Mouse (Mus musculus) CH12.LX (cell line): Measurements from ENCODE around the gene Gnat3. TPM values are rescaled to one million over a fixed set of nuclear protein-coding genes. Genes with fewer than 3 reads are reported as not detected.
A peak's percentile ranks its signal among the peaks of the same experiment; 100 is the strongest.

Source experiments
- DNase-seq: peaks from one replicate; pipeline ENCODE4 v3.0.0-alpha.2; 2013; ENCODE audit errors: extremely low read depth
- H3K27ac ChIP-seq: 2 replicates; pipeline ENCODE4 v1.5.1; 2012; ENCODE audit warnings: low read depth, mild to moderate bottlenecking, control low read depth, moderate library complexity; ENCODE audit not compliant: insufficient read depth
- H3K27me3 ChIP-seq: replicated peaks from 2 replicates; pipeline ENCODE3; 2012; ENCODE audit warnings: inconsistent platforms
- H3K36me3 ChIP-seq, 2 experiments: replicated peaks in 1 of 2; 2 replicates each; pipeline versions ENCODE3 to v1.6.1; 2012; ENCODE audit warnings: inconsistent platforms in 1 of 2, low read length in 1 of 2, mild to moderate bottlenecking in 1 of 2, mixed read lengths in 1 of 2, moderate library complexity in 1 of 2; ENCODE audit not compliant: control insufficient read depth in 1 of 2, insufficient read depth in 1 of 2
- H3K4me1 ChIP-seq, 2 experiments: 2 replicates each; pipeline ENCODE4 v1.6.1; 2012; ENCODE audit warnings: inconsistent platforms in 1 of 2, moderate library complexity in 1 of 2; ENCODE audit not compliant: insufficient read depth in 2 of 2, control insufficient read depth in 1 of 2
- H3K4me2 ChIP-seq: 2 replicates; pipeline ENCODE4 v1.6.1; 2012; ENCODE audit warnings: low read depth, mild to moderate bottlenecking, control low read depth; ENCODE audit not compliant: poor library complexity, insufficient read depth, severe bottlenecking
- H3K4me3 ChIP-seq, 3 experiments: fragments of 150-350 bp in 1 of 3; sonication (generic) in 1 of 3; replicated peaks in 1 of 3; 2 replicates each; pipeline versions ENCODE3 to v1.5.1; 2011 to 2012; ENCODE audit warnings: low read depth in 2 of 3, low read length in 2 of 3, mild to moderate bottlenecking in 2 of 3, moderate library complexity in 2 of 3, control low read depth in 1 of 3, improper control_type of control experiment in 1 of 3, inconsistent platforms in 1 of 3, mixed read lengths in 1 of 3; ENCODE audit not compliant: poor library complexity in 1 of 3
- H3K79me2 ChIP-seq: replicated peaks from 2 replicates; pipeline ENCODE4 v1.6.1; 2012; ENCODE audit warnings: mild to moderate bottlenecking, moderate library complexity; ENCODE audit not compliant: control insufficient read depth, poor library complexity, insufficient read depth, severe bottlenecking; ENCODE audit errors: extremely low read depth
- H3K9ac ChIP-seq: 2 replicates; pipeline ENCODE4 v1.6.1; 2012; ENCODE audit warnings: low read depth, mild to moderate bottlenecking, control low read depth, moderate library complexity; ENCODE audit not compliant: insufficient read depth
- H3K9me3 ChIP-seq: replicated peaks from 2 replicates; pipeline ENCODE3; 2012; ENCODE audit warnings: low read length, inconsistent platforms, mixed read lengths
- BHLHE40 ChIP-seq: IDR thresholded peaks from 2 replicates; pipeline ENCODE4 v1.6.1; 2011; ENCODE audit warnings: mild to moderate bottlenecking, low read depth, low read length, improper control_type of control experiment
- EP300 ChIP-seq: IDR thresholded peaks from 2 replicates; pipeline ENCODE4 v1.6.1; 2011; ENCODE audit warnings: low read length, improper control_type of control experiment
- ETS1 ChIP-seq: conservative IDR thresholded peaks from 2 replicates; pipeline ENCODE4 v1.6.1; 2012; ENCODE audit warnings: low read depth, mild to moderate bottlenecking, inconsistent platforms, low read length, improper control_type of control experiment, moderate library complexity
- IRF4 ChIP-seq: IDR thresholded peaks from 2 replicates; pipeline ENCODE4 v1.6.1; 2014; ENCODE audit warnings: low read depth, mild to moderate bottlenecking, inconsistent platforms, low read length, improper control_type of control experiment
- JUN ChIP-seq: IDR thresholded peaks from 2 replicates; pipeline ENCODE4 v1.6.1; 2011; ENCODE audit warnings: low read depth, mild to moderate bottlenecking, low read length, improper control_type of control experiment, moderate library complexity; ENCODE audit not compliant: insufficient read depth
- JUND ChIP-seq: conservative IDR thresholded peaks from 2 replicates; pipeline ENCODE4 v1.6.1; 2011; ENCODE audit warnings: low read depth, low read length, improper control_type of control experiment
- KAT2A ChIP-seq: IDR thresholded peaks from 2 replicates; pipeline ENCODE4 v1.6.1; 2012; ENCODE audit warnings: low read length, improper control_type of control experiment, inconsistent platforms; ENCODE audit not compliant: insufficient replicate concordance
- MEF2A ChIP-seq: IDR thresholded peaks from 2 replicates; pipeline ENCODE4 v1.6.1; 2014; ENCODE audit warnings: low read depth, mild to moderate bottlenecking, inconsistent platforms, low read length, improper control_type of control experiment, borderline replicate concordance
- MXI1 ChIP-seq: IDR thresholded peaks from 2 replicates; pipeline ENCODE4 v1.6.1; 2011; ENCODE audit warnings: mild to moderate bottlenecking, low read depth, low read length, improper control_type of control experiment
- MYC ChIP-seq: IDR thresholded peaks from 2 replicates; pipeline ENCODE4 v1.6.1; 2011; ENCODE audit warnings: low read depth, mild to moderate bottlenecking, improper control_type of control experiment, low read length
- POLR2A ChIP-seq: IDR thresholded peaks from 2 replicates; pipeline ENCODE4 v1.6.1; 2011; ENCODE audit warnings: low read depth, mild to moderate bottlenecking, improper control_type of control experiment, low read length
- SIN3A ChIP-seq: IDR thresholded peaks from 2 replicates; pipeline ENCODE4 v1.6.1; 2012; ENCODE audit warnings: low read length, improper control_type of control experiment, inconsistent platforms
- SMC3 ChIP-seq: IDR thresholded peaks from 2 replicates; pipeline ENCODE4 v1.6.1; 2011; ENCODE audit warnings: low read depth, low read length, improper control_type of control experiment
- TCF12 ChIP-seq: IDR thresholded peaks from 2 replicates; pipeline ENCODE4 v1.6.1; 2014; ENCODE audit warnings: low read depth, mild to moderate bottlenecking, inconsistent platforms, low read length, improper control_type of control experiment
- UBTF ChIP-seq: IDR thresholded peaks from 2 replicates; pipeline ENCODE4 v1.6.1; 2012; ENCODE audit warnings: low read depth, mild to moderate bottlenecking, inconsistent platforms, low read length, improper control_type of control experiment, moderate library complexity
- USF1 ChIP-seq: IDR thresholded peaks from 2 replicates; pipeline ENCODE4 v1.6.1; 2014; ENCODE audit warnings: low read depth, mild to moderate bottlenecking, inconsistent platforms, low read length, improper control_type of control experiment
- USF2 ChIP-seq: conservative IDR thresholded peaks from 2 replicates; pipeline ENCODE4 v1.6.1; 2011; ENCODE audit warnings: low read depth, low read length, improper control_type of control experiment
- ZKSCAN1 ChIP-seq: IDR thresholded peaks from 2 replicates; pipeline ENCODE4 v1.6.1; 2012; ENCODE audit warnings: low read depth, inconsistent platforms, low read length, improper control_type of control experiment, borderline replicate concordance
- ZNF384 ChIP-seq: IDR thresholded peaks from 2 replicates; pipeline ENCODE4 v1.6.1; 2012; ENCODE audit warnings: low read depth, low read length, improper control_type of control experiment, inconsistent platforms
- dilution Hi-C: fragments of 300-500 bp; cut with MboI; formaldehyde crosslinking; loops from 2 replicates; pipeline ENCODE4 v1.14.3; 2020; ENCODE audit warnings: low sequenced_read_pairs; ENCODE audit not compliant: extremely low pct_unique_long_range_greater_than_20kb, extremely low pct_ligation_motif_present
- in situ Hi-C: fragments of 300-500 bp; cut with MboI; formaldehyde crosslinking; loops from 3 replicates; pipeline ENCODE4 v1.14.3; 2019; ENCODE audit warnings: low sequenced_read_pairs, low pct_ligation_motif_present, low pct_unique_long_range_greater_than_20kb, mixed read lengths
- polyA plus RNA-seq: library from polyadenylated mRNA; unstranded; fragments of >175 nt; gene quantifications from 2 replicates; pipeline ENCODE4 v1.2.1, GENCODE M21; 2012; ENCODE audit warnings: low read depth; ENCODE audit not compliant: insufficient read length
- total RNA-seq, 2 experiments: library from RNA; depleted of rRNA; stranded (reverse); fragments of 300-350 nt in 1 of 2; fragments of >200 nt in 1 of 2; gene quantifications; 2 replicates each; pipeline ENCODE4 v1.2.3; 2012 to 2014

The Gnat3 gene
- total and polyA plus RNA-seq, 3 experiments = 0.51 to 1.2 (median 0.57) TPM

GRCm38 (mm10) chr5:17956468-17956867 lies 5.9 kb upstream of the Gnat3 start:
- H3K4me2 ChIP-seq = no peak overlapping the region
- dilution Hi-C loops = no loop called here

GRCm38 (mm10) chr5:17969704-17970390 lies 7.5 kb downstream of the Gnat3 start:
- no peaks in the 10 kb centered on the region for H3K4me1 ChIP-seq
- no peak overlapping the region for H3K4me3 ChIP-seq
- no peaks in the 10 kb centered on the region for H3K36me3 ChIP-seq
- dilution Hi-C loops = no loop called here
- no peak overlapping the region for H3K27ac ChIP-seq
- DNase-seq = no peak
- no peak overlapping the region for H3K4me2 ChIP-seq
- H3K9ac ChIP-seq = no peak overlapping the region
- no peaks in the 10 kb centered on the region for H3K27me3 ChIP-seq
- in situ Hi-C loops = no loop called here
- TF ChIP-seq POLR2A = no peak
- no peak for TF ChIP-seq JUN
- TF ChIP-seq SIN3A = no peak
- TF ChIP-seq TCF12 = no peak
- no peak for TF ChIP-seq JUND
- no peak for TF ChIP-seq USF1
- TF ChIP-seq KAT2A = no peak
- no peak for TF ChIP-seq MEF2A
- no peaks in the 10 kb centered on the region for H3K79me2 ChIP-seq
- H3K9me3 ChIP-seq = no peaks in the 10 kb centered on the region

More at GRCm38 (mm10) chr5:17956468-17956867, 5.9 kb upstream of the Gnat3 start:
- no peak overlapping the region for H3K4me3 ChIP-seq
- DNase-seq = peak; percentile 51
- no peaks in the 10 kb centered on the region for H3K79me2 ChIP-seq
- in situ Hi-C loops = no loop called here
- TF ChIP-seq BHLHE40 (peak; percentile 63), JUN (peak; percentile 73), MYC (no peak), ZKSCAN1 (no peak), MEF2A (peak; percentile 96), SMC3 (no peak), IRF4 (0 out of 2 replicates have a peak, but pooled peaks have one; percentile 24), UBTF (no peak), ZNF384 (no peak), ETS1 (peak; percentile 62), EP300 (peak; percentile 48), USF2 (no peak), TCF12 (no peak), JUND (0 out of 2 replicates have a peak, but pooled peaks have one; percentile 59), MXI1 (no peak)
- peaks cover 2% of the 10 kb centered on the region for H3K9me3 ChIP-seq
- H3K4me1 ChIP-seq = peaks cover 3 to 12% of the 10 kb centered on the region in 2 experiments; a peak in 2 of 4 replicates
- H3K9ac ChIP-seq = no peak overlapping the region
- H3K27me3 ChIP-seq = no peaks in the 10 kb centered on the region
- no peaks in the 10 kb centered on the region for H3K36me3 ChIP-seq
- H3K27ac ChIP-seq = no peak overlapping the region
